Mouse (Mus musculus) G1E-ER4 (cell line): ENCODE results near the gene Gpr4. TPM values are rescaled to one million over a fixed set of nuclear protein-coding genes. Genes with fewer than 3 reads are reported as not detected.

Experiments used
- GATA1 ChIP-seq: IDR thresholded peaks from one replicate; pipeline ENCODE4 v1.8.0; 2012; ENCODE audit warnings: low read length, inconsistent platforms
- polyA plus RNA-seq: library from polyadenylated mRNA; stranded (reverse); fragments of >175 nt; gene quantifications from 2 replicates; pipeline ENCODE4 v1.2.3, GENCODE M21; 2012

Gene Gpr4
- polyA plus RNA-seq, 1 experiment: 0.17 TPM

GRCm38 (mm10) chr7:19178443-19179092, 33.8 kb upstream of the Gpr4 start:
- TF ChIP-seq GATA1: no peak

- TF ChIP-seq GATA1: no peak
These were observed 33.2 kb upstream of the Gpr4 start for GRCm38 (mm10) chr7:19179173-19179572.

- no peak for TF ChIP-seq GATA1
These were observed 32.4 kb upstream of the Gpr4 start for GRCm38 (mm10) chr7:19179936-19180335.

GRCm38 (mm10) chr7:19180862-19181429, 31.4 kb upstream of the Gpr4 start:
- no peak for TF ChIP-seq GATA1

GRCm38 (mm10) chr7:19184250-19184649, 28.1 kb upstream of the Gpr4 start:
- TF ChIP-seq GATA1: no peak

- TF ChIP-seq GATA1: no peak
These were observed 27.6 kb upstream of the Gpr4 start for GRCm38 (mm10) chr7:19184758-19185157.

- no peak for TF ChIP-seq GATA1
These were observed 17.7 kb upstream of the Gpr4 start for GRCm38 (mm10) chr7:19194676-19195075.

GRCm38 (mm10) chr7:19196676-19197075, 15.7 kb upstream of the Gpr4 start:
- TF ChIP-seq GATA1: no peak

GRCm38 (mm10) chr7:19197985-19198384, 14.4 kb upstream of the Gpr4 start:
- TF ChIP-seq GATA1: no peak

GRCm38 (mm10) chr7:19201660-19202059, 10.7 kb upstream of the Gpr4 start:
- no peak for TF ChIP-seq GATA1

GRCm38 (mm10) chr7:19202065-19202850, 10.1 kb upstream of the Gpr4 start:
- TF ChIP-seq GATA1: no peak

GRCm38 (mm10) chr7:19208201-19208910, 4.0 kb upstream of the Gpr4 start:
- TF ChIP-seq GATA1: no peak

GRCm38 (mm10) chr7:19208944-19209472, 3.3 kb upstream of the Gpr4 start:
- no peak for TF ChIP-seq GATA1

GRCm38 (mm10) chr7:19209494-19209893, 2.8 kb upstream of the Gpr4 start:
- TF ChIP-seq GATA1: no peak

- TF ChIP-seq GATA1: no peak
These were observed 2.3 kb upstream of the Gpr4 start for GRCm38 (mm10) chr7:19210010-19210409.
